Mouse (Mus musculus) layer of hippocampus, adult 2 months (tissue): ENCODE results near the gene Atp5g1. TPM values are rescaled to one million over a fixed set of nuclear protein-coding genes. Genes with fewer than 3 reads are reported as not detected.
"Not testable (repeated sequence)": the region's sequence is repeated elsewhere in the genome, so short reads cannot be mapped to it uniquely, and the experiment has no call there.

Source experiments
- DNase-seq, 2 experiments: peaks; one replicate each; pipeline ENCODE4 v3.0.0; 2022; ENCODE audit warnings: low spot score in 2 of 2
- H3K27ac ChIP-seq: fragments of 200-600 bp; 2 replicates; pipeline ENCODE4 v1.8.1; 2022
- H3K4me3 ChIP-seq: fragments of 200-600 bp; 2 replicates; pipeline ENCODE4 v1.8.1; 2022; ENCODE audit warnings: mild to moderate bottlenecking
- CTCF ChIP-seq: fragments of 200-600 bp; conservative IDR thresholded peaks from 2 replicates; pipeline ENCODE4 v1.8.1; 2022; ENCODE audit warnings: antibody characterized with exemption, mild to moderate bottlenecking, moderate library complexity
- long read RNA-seq, 2 experiments: library from polyadenylated mRNA; stranded (forward); transcript quantifications; one replicate each; pipeline ENCODE4 v2.0.0; 2021; ENCODE audit warnings: borderline mapping rate in 2 of 2
- total RNA-seq, 2 experiments: library from RNA; stranded (reverse); gene quantifications; 2 replicates each; pipeline ENCODE4 v1.2.3; 2021

Gene Atp5g1
- 100 to 1,000 TPM; 409 to 414 TPM for total RNA-seq
- long read RNA-seq, experiment 1, full-length matches to known transcripts: 305 of 341 reads
- long read RNA-seq, experiment 1, partial matches to known transcripts: 30 of 341 reads
- long read RNA-seq, experiment 1, other reads (novel, unspliced or antisense): 6 of 341 reads
- long read RNA-seq, experiment 2, full-length matches to known transcripts: 407 of 442 reads
- long read RNA-seq, experiment 2, partial matches to known transcripts: 26 of 442 reads
- long read RNA-seq, experiment 2, other reads (novel, unspliced or antisense): 9 of 442 reads

DNA sequence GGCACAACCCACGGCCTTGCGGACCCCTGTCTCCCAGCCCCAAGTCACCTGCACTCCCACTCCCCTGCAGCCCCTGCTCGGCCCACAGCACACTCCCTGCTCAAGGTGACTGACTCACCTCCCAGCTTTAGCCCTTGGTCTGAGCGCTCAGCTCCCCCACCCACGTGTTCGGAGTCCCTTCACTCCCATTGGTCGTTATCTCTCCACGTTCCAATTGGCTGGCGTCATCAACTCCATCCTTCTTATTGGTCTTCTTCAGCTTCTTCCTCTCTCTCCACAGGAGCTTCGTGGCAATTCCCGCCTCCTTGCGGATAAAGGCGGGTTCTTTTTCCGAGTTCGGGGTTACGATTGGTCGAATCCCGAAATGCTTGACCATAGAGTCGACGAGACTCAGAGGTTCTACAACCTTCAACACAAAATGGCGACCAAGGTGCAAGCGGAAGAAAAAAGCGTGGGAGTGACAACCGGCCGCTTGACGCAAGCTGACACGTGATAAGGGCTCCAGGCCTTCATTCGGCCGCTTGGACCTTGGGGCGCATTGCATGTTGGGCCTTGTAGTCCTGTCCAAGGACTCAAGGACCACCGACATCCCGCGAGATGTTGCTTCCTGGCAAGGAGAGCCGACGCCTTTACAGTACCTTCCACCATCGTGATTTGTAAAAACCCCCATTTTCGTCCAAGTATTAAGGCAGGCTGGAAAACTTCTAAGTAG, at the start of gene Atp5g1:
Gene Atp5g1, minus strand, starts transcription at position 162 of the 712 bp plus-strand sequence.
- DNase-seq: peak; percentile 94 to 100
- Histone ChIP-seq H3K27ac (peak within 1 kb of the TSS; percentile 93), H3K4me3 (peak within 1 kb of the TSS; percentile 98)
- TF ChIP-seq CTCF: peak; percentile 52

DNA sequence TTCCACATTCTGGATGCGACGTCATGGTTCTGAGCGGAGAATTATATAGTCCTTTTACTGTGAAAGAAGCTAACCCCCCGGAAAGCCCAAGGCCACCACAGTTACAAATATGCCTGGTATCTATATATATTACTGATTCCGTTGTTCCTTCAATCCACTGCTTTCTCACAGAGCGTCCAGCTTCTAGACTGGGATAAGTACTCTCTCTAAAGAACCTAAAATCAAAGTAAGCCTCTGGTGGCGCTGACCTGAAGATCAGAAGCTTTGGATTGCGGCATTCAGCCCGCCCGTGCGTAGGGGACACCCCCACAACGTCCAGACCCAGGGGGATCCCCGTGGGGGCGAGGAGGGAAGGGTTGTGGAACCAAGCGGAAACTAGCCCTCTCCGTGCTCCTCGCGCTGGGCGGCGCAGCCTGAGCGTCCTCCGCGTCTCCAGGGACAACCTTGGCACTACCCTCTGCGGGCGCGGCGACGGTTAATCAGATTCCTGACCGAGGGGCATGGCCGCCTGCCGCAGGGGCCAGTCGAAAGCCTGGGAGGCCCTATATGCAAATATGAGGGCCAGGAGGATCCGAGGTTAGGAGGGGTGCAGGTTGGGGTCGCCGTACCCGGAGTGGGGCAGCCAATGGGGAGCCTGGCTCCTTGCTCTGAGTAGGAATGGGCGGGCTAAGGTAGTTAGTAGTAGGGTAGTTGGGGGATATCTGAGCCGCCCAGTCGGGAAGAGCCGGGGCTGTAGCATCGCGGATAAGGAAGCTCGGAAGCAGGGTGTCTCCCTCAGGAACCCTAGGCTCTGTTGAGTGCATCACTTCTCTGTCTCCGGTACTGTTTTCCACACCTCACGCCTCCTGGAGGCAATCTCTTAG, 48.8 kb upstream of the Atp5g1 start:
- TF ChIP-seq CTCF: no peak
- H3K27ac ChIP-seq: no peak overlapping the region
- DNase-seq: no peak
- peak overlapping the region; percentile 41 for H3K4me3 ChIP-seq

DNA sequence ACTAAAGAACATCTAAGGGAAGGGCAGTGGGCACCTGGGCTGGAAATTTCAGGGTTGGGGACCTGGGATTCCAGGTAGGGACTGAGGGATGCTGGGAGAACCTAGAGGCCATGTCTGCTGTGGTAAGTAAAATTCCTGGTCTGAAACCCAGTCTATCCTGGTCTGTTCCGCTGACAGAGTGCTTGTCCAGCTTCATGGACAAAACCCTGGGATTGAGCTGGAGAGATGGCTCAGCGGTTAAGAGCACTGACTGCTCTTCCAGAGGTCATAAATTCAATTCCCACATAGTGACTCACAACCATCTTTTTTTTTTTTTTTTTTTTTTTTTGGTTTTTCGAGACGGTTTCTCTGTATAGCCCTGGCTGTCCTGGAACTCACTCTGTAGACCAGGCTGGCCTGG, 47.3 kb upstream of the Atp5g1 start:
- not testable (repeated sequence) for DNase-seq, H3K27ac ChIP-seq, H3K4me3 ChIP-seq

DNA sequence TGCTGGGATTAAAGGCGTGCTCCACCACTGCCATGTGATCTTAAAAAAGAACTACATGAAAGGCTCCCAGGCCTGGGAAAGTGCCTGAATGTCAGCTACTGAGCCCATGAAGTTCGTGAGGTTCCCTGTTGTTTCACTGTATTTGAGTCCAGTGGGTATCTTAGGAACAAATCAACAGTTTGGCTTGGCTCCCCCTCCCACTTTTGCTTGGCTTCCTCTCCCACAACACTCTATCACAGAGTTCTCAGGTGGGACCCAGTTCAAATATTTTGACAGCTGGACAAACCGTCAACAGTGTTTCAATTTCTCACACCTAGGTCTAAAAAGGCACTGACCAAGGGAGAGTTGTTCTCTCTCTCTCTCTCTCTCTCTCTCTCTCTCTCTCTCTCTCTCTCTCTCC, 43.9 kb upstream of the Atp5g1 start:
- H3K4me3 ChIP-seq: no peak overlapping the region
- DNase-seq: no peak
- H3K27ac ChIP-seq: no peak overlapping the region
- TF ChIP-seq CTCF: no peak

DNA sequence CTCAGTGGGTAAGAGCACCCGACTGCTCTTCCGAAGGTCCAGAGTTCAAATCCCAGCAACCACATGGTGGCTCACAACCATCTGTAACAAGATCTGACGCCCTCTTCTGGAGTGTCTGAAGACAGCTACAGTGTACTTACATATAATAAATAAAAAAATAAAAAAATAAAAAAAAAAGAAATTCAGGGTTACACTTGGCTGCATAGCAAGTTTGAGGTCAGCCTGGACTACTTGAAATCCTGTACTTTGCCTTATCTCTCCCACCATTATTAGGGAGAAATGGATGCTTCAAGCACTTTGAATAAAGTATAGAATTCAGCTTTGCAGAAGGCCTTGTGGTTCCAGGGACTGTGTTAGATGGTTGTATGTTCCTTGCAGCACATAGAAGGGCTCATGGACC, 41.5 kb upstream of the Atp5g1 start:
- H3K4me3 ChIP-seq, DNase-seq, H3K27ac ChIP-seq: not testable (repeated sequence)

DNA sequence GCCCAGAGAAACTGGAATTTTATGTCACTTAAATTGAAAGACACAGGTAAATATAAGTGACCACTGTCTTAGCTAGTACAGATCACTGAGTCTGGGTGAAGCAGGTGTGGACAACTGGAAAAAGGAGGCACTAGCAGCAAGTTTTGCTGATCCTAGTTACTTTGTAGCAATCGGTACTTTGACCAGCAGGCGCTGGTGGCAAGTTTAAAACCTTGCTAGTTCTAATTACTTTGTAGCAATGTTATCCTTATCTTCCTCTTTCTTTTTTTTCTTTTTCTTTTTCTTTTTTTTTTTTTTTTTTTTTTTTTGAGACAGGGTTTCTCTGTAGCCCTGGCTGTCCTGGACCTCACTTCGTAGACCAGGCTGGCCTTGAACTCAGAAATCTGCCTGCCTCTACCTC, 40.6 kb upstream of the Atp5g1 start:
- TF ChIP-seq CTCF: no peak

DNA sequence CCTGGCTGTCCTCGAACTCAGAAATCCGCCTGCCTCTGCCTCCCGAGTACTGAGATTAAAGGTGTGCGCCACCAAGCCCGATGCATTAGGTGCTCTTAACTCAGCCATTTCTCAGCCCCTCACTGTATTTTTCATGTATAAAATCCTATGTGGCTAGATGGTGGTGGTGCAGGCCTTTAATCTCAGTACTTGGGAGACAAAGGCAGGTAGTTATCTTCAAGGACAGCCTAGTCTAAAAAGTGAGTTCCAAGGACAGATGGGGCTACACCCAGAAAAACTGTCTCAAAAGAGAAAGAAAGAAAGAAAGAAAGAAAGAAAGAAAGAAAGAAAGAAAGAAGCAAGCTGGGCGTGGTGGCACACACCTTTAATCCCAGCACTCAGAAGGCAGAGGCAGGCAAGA, 39.9 kb upstream of the Atp5g1 start:
- no peak overlapping the region for H3K4me3 ChIP-seq
- no peak for TF ChIP-seq CTCF
- no peak for DNase-seq
- no peak overlapping the region for H3K27ac ChIP-seq

More for the DNA sequence above, 40.6 kb upstream of the Atp5g1 start:
- no peak for DNase-seq
- Histone ChIP-seq H3K4me3 (no peak overlapping the region), H3K27ac (no peak overlapping the region)

DNA sequence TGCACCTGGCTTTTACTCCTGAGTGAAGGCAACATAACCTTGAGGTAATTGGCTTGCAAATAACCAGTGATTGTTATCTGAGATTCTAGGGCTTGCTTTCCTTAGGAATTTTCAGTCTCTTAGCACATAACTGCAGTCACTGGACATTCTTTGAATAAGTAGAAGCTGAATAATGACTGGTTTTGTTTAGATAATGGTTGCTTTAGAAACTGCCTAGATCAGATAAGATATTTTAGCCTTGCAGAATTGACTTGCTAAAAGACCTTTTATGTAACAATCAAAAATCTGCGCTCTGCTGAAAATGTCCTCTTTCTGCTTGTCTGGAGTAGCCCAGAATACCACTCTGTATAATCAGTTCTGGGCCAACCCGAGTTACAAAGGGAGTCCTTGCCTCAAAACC, 38.6 kb upstream of the Atp5g1 start:
- TF ChIP-seq CTCF: no peak
- DNase-seq: no peak
- no peak overlapping the region for H3K27ac ChIP-seq
- no peak overlapping the region for H3K4me3 ChIP-seq

DNA sequence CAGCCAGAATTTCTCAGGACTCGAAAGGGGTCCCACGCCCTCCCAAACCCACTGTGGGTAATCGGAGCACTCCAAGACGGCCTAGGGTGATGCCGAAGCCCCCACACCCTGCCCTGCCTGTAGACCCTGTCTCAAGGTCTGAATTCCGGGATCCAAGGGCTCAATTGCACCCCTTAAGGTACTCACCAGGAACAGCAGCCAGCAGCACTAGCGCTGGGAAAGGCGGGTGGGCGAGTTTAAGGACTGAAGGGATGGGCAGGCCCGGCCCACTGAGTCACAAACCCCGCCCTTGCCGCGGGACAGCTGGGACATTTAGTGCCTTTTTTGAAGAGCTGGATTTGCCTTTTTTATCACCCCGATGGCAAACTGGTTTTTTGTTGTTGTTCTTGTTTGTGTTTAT, 36.3 kb upstream of the Atp5g1 start, which contains the start of gene Calcoco2:
Gene Calcoco2, minus strand, starts transcription at position 214 of the 400 bp plus-strand sequence.
- TF ChIP-seq CTCF: 0 out of 2 replicates have a peak, but pooled peaks have one; percentile 12
- DNase-seq: no peak
- H3K27ac ChIP-seq: no peak within 1 kb of the TSS
- no peak within 1 kb of the TSS for H3K4me3 ChIP-seq

DNA sequence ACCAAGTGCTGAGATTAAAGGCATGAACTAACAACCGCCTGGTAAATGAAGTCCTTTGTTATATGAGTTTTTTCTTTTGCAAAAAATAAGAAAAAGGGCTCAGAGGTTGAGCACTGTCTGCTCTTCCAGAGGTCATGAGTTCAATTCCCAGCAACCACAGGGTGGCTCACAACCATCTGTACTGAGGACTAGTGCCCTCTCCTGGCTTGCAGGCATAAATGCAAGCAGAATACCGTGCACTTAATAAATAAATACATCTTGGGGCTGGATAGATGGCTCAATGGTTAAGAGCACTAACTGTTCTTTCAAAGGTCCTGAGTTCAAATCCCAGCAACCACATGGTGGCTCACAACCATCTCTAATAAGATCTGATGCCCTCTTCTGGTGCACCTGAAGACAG, 35.5 kb upstream of the Atp5g1 start:
- not testable (repeated sequence) for H3K4me3 ChIP-seq, H3K27ac ChIP-seq, DNase-seq
- peak; percentile 34 for TF ChIP-seq CTCF

DNA sequence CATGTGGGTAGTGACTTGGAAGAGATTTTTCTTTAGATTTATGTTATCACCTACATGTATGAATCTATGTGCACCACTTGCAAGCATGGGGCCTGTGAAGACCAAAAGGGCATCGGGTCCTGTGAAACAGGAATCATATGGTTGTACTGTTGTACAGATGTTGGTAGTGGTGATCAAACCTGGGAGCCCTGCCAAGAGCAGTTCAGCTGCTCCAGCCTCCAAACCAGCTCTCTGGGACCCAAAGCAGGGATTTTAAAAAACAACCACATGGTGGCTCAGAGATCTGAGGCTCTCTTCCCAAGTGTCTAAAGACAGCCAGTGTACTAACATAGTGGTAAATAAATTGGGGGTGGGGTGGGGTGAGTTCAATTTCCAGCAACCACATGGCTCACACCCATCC, 32.9 kb upstream of the Atp5g1 start:
- Histone ChIP-seq H3K27ac (no peak overlapping the region), H3K4me3 (no peak overlapping the region)
- no peak for TF ChIP-seq CTCF
- DNase-seq: no peak

DNA sequence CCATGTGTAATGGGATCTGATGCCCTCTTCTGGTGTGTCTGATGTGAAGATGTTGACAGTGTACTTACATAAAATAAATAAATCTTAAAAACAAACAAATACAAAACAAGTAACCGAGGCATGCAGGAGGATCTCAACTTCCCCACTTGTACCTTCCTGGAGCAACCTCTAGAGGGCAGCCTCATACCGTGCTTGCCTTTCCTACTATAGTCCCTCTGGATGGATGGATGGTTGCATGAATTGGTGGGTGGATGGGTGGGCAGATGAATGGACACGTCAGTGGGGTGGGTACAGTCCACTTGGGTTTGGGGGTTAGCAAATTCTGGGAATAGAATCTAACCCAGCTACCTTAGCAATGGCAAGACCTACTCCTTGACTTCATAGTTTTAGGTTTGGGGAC, 17.9 kb upstream of the Atp5g1 start:
- DNase-seq: peak in 1 of 2 experiments; percentile 47
- Histone ChIP-seq H3K27ac (no peak overlapping the region), H3K4me3 (no peak overlapping the region)
- peak; percentile 90 for TF ChIP-seq CTCF

DNA sequence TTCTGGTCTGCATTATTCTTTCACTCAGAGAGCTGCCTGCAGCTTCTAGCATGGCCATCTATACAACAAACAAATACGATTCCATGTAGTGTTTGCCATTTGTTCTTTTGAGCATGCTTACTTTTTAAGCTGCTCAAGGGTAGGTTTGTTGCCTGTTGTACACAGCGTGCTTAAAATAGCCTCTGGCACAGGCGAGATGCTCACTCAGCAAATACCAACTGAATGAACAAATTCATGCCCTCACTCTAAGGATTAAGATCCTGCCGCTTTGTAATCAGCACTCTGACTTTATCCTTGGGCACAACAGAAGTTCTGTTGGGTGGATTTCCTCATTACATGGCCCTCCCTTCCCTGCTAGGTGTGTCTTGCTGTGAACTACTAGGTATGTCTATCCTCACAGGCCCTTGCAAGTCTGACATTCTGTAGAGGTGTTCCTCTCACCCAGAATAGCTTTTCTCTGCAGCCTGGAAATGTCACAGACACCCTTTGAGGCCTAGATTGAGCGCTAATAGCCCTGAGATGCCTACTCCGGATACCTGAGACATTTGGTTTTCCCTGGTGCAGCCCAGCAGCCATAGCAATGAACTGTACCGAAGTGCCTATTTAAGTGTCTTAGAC, 17.3 kb upstream of the Atp5g1 start:
- Histone ChIP-seq H3K4me3 (no peak overlapping the region), H3K27ac (no peak overlapping the region)
- no peak for DNase-seq
- no peak for TF ChIP-seq CTCF
